Mouse (Mus musculus): ENCODE results near the gene Cnnm1.

The Cnnm1 gene

GRCm38 (mm10) chr19:43440112-43440737 is at the start of gene Cnnm1:
TSS of gene Cnnm1 (plus strand) at chr19:43440436.
- DNase-seq (ENCODE audit: low spot score) = peak; percentile 24

GRCm38 (mm10) chr19:43396327-43396726 is 43.9 kb upstream of the Cnnm1 start:
- DNase-seq (ENCODE audit: low spot score) = peak; percentile 31

DNA sequence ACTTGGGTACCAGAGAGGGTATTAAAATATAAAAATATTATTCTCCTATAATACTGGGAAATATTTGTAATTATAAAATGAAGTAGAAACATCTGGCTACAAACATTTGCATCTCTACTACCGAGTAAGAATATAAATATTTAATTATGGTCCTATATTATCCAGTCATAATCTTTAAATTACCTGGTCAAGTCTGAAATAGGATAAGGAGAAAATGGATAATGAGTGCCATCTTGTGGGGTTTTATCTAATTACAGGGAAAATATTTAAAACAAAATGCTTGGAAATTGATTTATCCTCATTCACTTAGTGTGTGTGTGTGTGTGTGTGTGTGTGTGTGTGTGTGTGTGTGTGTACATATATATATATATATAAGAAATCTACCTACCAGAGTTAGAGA is 33.1 kb upstream of the Cnnm1 start:
- no peak for DNase-seq (ENCODE audit: low spot score)

DNA sequence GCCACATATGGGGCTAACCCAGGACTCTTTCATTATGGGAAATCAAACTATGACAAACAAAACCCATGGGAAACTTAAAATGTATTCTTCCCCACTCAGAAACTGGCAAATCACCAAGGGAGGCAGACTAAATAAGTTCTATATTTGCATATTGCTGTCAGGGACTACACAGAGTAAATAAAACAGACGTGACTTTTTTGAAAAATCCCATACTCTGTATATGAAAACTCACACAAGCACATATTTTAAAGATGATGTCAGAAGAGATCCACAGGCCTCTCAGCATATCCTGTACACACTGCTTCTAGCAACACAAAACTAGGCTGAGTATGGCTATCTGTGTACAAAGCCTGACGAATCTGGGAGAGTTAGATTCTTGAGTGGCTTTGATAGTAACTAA is 24.7 kb upstream of the Cnnm1 start:
- DNase-seq (ENCODE audit: low spot score) = no peak

- no peak for DNase-seq (ENCODE audit: low spot score)
These were observed 19.7 kb upstream of the Cnnm1 start for GRCm38 (mm10) chr19:43420506-43420905.

DNA sequence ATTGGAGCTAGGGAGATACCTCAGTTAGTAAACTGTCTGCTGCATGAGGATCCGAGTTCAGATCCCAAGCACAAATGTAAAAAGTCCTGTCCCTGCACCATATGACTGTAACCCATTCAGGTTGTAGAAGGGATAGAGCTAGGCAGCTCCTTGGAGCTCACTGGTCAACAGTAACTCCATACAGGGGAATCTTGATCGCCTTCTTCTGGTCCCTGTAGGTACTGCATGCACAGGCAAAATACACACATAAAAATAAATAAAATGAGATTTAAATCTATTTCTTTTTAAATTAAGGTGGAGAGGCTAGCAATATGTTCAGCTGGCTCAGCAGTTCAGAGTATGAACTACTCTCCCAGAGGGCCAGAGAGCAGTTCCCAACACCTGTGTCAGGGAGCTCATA is 16.2 kb upstream of the Cnnm1 start:
- no peak for DNase-seq (ENCODE audit: low spot score)

GRCm38 (mm10) chr19:43427446-43428224 is 12.6 kb upstream of the Cnnm1 start:
- DNase-seq (ENCODE audit: low spot score) = no peak

GRCm38 (mm10) chr19:43439246-43439645 is 990 bp upstream of the Cnnm1 start:
- DNase-seq (ENCODE audit: low spot score) = no peak

- peak; percentile 12 for DNase-seq (ENCODE audit: low spot score)
These were observed 778 bp downstream of the Cnnm1 start for GRCm38 (mm10) chr19:43440768-43441660.

- no peak for DNase-seq (ENCODE audit: low spot score)
These were observed 1.4 kb downstream of the Cnnm1 start for GRCm38 (mm10) chr19:43441661-43441990.

GRCm38 (mm10) chr19:43442269-43442668 is 2.0 kb downstream of the Cnnm1 start:
- DNase-seq (ENCODE audit: low spot score) = no peak

DNA sequence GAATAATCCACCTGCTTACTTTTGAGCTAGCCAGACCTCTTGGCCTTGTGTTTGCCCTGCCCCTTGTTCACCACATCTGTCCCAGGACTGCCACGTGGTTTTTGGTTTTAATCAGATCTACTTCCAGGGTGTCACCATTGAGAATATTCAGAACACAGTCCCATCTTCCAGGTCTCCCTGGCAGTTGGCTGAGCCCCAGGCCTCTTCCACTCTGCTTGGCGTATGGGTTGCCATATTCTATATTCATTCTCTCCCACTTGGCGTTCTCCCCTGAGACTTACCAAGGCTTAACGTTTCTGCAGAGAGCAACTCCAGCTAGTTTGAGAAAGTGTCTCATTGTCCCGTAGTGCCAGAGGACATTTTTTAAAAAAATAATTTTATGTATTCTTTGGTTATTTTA is 2.7 kb downstream of the Cnnm1 start:
- DNase-seq (ENCODE audit: low spot score) = no peak

DNA sequence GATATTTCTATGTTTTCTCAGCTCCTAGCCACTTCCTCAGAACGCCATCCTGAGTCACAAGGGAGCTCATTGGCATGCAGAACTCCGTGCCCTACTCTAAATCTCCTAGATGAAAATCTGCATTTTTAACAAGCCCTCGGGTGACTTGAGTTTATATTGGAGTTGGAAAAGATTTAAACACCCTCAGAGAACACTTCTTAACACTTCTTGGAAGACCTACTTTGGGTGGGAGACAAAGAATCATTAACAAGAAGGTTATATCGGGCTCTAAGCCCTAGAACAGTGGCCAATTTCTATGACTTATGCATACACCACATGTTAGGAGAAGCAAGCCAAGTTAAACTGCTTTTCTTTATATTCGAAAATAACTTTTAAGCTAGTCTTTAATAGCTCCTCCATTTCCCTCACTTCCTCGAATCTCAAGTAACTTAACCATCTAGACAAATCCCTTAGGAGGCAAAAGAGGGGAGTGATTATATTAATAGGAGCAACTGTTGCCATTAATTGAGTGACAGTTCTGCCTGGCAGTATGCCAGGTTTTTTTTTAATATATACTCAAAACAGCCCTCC is 4.5 kb downstream of the Cnnm1 start:
- DNase-seq (ENCODE audit: low spot score) = no peak

- DNase-seq (ENCODE audit: low spot score) = no peak
These were observed 11.3 kb downstream of the Cnnm1 start for GRCm38 (mm10) chr19:43451563-43451962.

DNA sequence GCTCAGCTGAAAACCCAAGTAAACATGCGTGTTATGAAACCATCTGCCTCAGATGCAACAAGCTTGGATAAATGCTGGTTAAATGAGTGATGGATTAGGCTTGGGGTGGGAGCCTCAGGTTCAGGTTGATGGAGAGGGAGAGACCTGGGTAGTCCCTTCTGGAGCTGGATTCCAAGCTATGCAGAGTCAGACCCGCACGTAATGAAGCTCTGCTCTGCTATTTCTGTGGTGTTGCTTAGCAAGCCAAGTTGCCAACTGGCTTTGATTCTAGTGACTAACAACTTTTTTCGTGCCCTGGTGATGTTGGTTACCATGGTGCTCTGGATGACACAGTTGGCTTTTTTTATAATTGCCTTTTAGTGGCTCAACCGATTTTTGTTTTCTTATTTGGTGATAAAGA is 11.9 kb downstream of the Cnnm1 start:
- DNase-seq (ENCODE audit: low spot score) = no peak

DNA sequence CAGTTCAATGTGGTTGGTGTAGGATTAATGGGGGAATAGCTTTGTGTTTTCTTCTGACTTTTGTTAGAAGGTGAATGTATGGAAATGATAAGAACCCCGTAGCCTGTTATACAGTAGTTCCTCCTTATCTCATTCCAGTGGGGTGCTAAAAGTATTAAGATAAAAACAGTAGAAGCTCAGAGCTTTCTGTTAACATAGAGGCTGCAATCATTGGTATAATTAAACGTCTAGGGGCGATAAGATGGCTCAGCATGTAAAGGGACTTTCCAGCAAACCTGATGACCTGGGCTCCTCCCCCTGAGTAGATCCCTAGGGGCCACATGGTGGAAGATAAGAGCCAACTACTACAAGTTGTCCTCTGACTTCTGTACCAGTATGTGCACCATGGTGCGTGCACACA is 12.8 kb downstream of the Cnnm1 start:
- no peak for DNase-seq (ENCODE audit: low spot score)

DNA sequence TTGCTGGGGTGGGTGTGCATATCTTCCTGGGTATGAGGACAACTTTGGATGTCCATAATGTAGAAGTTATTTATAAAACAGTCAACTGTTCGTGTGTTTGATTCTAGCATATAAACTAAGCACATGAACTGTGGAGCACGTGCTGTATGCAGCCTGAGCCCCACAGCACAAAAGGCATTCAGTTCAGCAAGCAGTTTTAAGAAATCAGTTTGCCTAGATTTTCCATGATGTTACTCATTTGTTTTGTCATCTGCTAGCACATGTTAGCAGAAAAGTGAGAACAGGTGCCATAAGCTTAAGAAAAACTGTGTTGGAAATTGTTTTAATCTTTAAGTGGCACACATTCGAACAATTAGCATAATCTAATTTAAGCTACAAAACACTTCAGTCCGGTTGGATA is 19.7 kb downstream of the Cnnm1 start:
- no peak for DNase-seq (ENCODE audit: low spot score)

DNA sequence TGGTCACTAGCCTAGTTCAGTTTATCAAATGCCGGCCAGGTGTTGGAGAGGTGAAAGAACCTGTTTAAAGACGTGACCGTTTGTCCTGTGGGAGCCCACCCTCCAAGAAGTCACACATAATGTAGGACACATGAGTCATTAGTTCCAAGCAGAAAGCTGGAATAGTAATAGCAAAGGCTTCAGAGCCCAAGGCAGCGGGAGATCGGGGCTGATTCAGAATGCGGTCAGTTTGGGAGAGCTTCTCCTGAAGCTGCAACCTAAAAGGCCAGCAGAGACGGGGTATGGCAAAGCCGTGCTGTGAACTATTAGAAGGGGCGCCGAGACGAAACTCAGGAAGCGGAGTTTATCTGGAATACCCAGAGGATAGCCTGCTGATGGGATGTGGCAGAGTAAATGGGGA is 20.2 kb downstream of the Cnnm1 start:
- no peak for DNase-seq (ENCODE audit: low spot score)

DNA sequence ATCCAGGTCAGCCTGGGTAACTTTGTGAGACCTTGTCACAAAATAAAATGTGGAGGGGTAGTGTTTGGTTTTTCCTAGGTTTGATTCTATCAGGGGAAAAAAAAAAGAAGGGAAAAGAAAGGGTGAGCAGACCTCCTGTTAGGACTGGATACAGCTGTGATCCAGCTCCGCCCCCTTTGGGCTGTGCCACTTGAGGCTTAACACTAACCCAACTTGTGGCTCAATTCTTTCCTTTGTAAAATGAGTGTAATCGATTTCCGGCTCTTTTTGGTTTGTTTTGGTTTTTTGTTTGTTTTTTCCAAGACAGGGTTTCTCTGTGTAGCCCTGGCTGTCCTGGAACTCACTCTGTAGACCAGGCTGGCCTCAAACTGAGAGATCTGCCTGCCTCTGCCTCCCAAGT is 21.9 kb downstream of the Cnnm1 start:
- DNase-seq (ENCODE audit: low spot score) = no peak

DNA sequence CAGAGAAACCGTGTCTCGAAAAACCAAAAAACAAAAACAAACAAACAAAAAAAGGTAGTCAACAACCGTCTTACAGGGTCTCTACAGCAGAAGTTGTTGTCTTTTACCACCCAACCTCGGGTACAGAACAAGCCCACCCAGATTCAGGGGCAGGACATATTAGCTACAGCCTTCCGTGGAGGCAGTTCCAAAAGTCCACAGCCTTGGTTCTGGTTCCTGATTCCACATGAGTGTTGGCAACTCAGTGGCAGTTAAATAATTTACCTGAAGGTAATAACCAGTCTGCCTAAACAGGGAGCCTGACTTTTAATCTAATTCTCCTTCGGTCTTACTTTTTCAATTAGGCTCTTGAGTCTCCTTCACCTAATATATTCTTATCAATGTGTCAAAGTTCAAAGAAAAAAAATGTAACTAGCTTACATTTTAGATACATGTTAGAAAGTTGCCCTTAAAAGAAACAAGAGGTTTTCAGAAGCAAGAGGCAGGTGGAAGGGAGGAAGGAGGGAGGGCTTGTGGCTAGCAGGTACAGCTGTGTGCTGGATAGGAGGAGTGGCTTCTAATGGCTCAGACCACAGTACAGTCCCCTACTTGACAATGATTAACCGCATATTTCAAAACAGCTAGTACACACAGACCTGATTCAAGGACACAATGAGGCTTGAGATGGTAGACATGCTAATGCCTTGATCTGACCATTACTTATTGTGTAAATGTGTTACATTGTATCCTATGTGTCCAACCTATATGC is 23.5 kb downstream of the Cnnm1 start:
- no peak for DNase-seq (ENCODE audit: low spot score)

- no peak for DNase-seq (ENCODE audit: low spot score)
These were observed 24.1 kb downstream of the Cnnm1 start for GRCm38 (mm10) chr19:43464294-43464687.

DNA sequence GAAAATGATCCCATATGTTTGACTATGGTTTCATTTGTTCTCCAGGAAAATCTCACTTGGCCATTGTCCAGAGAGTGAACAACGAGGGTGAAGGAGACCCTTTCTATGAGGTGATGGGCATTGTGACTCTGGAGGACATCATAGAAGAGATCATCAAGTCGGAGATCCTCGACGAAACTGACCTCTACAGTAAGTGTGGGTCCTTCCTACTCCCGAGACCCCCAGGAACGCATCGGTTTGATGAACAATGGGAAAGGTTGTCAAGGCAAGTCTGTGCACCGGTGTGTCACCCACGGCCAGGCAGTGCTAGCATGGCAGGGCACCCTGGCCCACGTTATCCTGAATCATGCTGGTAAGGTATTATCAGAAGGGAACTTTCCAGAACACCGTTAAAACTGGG is 24.8 kb downstream of the Cnnm1 start:
- no peak for DNase-seq (ENCODE audit: low spot score)
